Mouse (Mus musculus): ENCODE results near the gene P4ha3. TPM values are rescaled to one million over a fixed set of nuclear protein-coding genes. Genes with fewer than 3 reads are reported as not detected.

P4ha3 gene
- polyA plus RNA-seq, 2 experiments: 28.1 to 48.7 TPM

DNA sequence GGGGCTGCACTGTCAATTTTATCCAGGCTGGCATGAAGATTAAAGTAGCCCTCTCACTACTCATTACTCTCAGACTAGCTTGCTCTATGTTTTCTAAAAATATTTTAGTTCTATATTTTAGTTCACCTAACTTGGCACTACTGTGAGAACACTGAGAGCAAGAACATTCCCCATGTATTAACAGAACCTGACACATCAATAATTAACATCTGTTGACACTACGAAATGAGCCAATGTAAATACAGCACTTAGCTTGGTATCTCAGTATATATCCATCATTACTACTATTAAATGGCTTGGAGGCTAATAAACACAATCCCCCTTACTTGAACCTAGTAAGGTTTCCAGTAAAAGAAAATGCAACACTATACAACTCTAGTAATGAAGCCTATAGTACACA, 71.4 kb downstream of the P4ha3 start:
- Histone ChIP-seq H3K9me3 (ENCODE audit: control insufficient read depth, low read length) (no peaks in the 10 kb centered on the region), H3K4me3 (replicated peaks; ENCODE audit: low read length) (no peak overlapping the region), H3K36me3 (ENCODE audit: control insufficient read depth, insufficient read depth, low read length) (peaks cover 9% of the 10 kb centered on the region), H3K27me3 (ENCODE audit: control insufficient read depth, insufficient read depth, low read length) (no peaks in the 10 kb centered on the region), H3K27ac (replicated peaks; ENCODE audit: low read depth, low read length) (no peak overlapping the region), H3K4me2 (replicated peaks; ENCODE audit: low read depth, low read length, severe bottlenecking) (no peak overlapping the region), H3K9ac (ENCODE audit: low read depth, low read length, severe bottlenecking) (no peak overlapping the region), H3K4me1 (ENCODE audit: control insufficient read depth, insufficient read depth, low read length) (no peaks in the 10 kb centered on the region)
- TF ChIP-seq POLR2A (IDR thresholded peaks at IDR 0.05; ENCODE audit: borderline replicate concordance, extremely low read depth, insufficient read depth, insufficient read length): no peak
- no peak for ATAC-seq (ENCODE audit: low FRiP score, low read depth)
- 92% methylated on average over 1 of the region's 1 CpGs for WGBS
- DNase-seq (ENCODE audit: low spot score): no peak

DNA sequence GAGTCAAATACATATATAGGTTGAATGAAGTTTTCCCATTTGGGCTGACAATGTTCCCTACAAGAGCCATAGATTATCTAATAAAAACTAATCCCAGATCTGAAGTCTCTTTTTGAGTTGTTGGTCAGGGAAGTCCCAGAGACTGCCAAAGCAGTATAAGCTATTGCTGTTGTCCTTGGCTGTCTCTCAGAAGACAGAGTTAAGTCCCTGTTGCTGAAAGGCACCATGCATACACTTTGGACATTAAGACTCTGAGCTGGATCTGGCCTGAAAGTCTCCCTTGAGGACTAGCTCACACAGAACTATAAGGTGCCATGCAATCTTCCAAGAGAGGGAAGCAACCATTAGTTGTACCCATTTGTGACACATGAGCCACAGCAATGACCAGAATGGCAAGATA, 72.5 kb downstream of the P4ha3 start:
- Histone ChIP-seq H3K9ac (ENCODE audit: low read depth, low read length, severe bottlenecking) (no peak overlapping the region), H3K4me3 (replicated peaks; ENCODE audit: low read length) (no peak overlapping the region), H3K27ac (replicated peaks; ENCODE audit: low read depth, low read length) (no peak overlapping the region), H3K9me3 (ENCODE audit: control insufficient read depth, low read length) (no peaks in the 10 kb centered on the region), H3K27me3 (ENCODE audit: control insufficient read depth, insufficient read depth, low read length) (no peaks in the 10 kb centered on the region), H3K36me3 (ENCODE audit: control insufficient read depth, insufficient read depth, low read length) (peaks cover 9% of the 10 kb centered on the region), H3K4me1 (ENCODE audit: control insufficient read depth, insufficient read depth, low read length) (no peaks in the 10 kb centered on the region), H3K4me2 (replicated peaks; ENCODE audit: low read depth, low read length, severe bottlenecking) (no peak overlapping the region)
- ATAC-seq (ENCODE audit: low FRiP score, low read depth): no peak
- TF ChIP-seq POLR2A (IDR thresholded peaks at IDR 0.05; ENCODE audit: borderline replicate concordance, extremely low read depth, insufficient read depth, insufficient read length): no peak
- no peak for DNase-seq (ENCODE audit: low spot score)

DNA sequence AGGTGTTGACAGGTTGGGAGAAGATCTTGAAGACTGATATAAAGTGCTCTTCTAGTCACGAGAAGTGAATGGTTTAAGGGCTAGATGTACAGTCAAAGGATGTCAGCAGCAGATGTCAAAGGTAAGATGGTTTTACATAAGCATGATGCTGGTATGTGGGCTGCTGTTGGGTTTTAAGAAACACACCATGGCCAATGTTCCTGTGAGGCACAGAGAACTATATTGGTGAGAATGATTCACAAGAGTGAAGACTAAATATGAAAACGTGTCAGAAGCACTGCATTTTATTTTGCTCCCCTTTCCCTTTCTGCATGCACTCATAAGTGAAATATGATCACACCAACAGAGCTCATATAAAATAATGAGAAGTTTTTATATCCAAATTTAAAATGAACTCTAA, 77.8 kb downstream of the P4ha3 start:
- H3K4me3 ChIP-seq (replicated peaks; ENCODE audit: low read length): no peak overlapping the region
- H3K9ac ChIP-seq (ENCODE audit: low read depth, low read length, severe bottlenecking): no peak overlapping the region
- no peak for ATAC-seq (ENCODE audit: low FRiP score, low read depth)
- no peak overlapping the region for H3K27ac ChIP-seq (replicated peaks; ENCODE audit: low read depth, low read length)
- no peaks in the 10 kb centered on the region for H3K9me3 ChIP-seq (ENCODE audit: control insufficient read depth, low read length)
- H3K27me3 ChIP-seq (ENCODE audit: control insufficient read depth, insufficient read depth, low read length): no peaks in the 10 kb centered on the region
- TF ChIP-seq POLR2A (IDR thresholded peaks at IDR 0.05; ENCODE audit: borderline replicate concordance, extremely low read depth, insufficient read depth, insufficient read length): no peak
- no peak overlapping the region for H3K4me2 ChIP-seq (replicated peaks; ENCODE audit: low read depth, low read length, severe bottlenecking)
- no peaks in the 10 kb centered on the region; the same call in 1 of the 2 replicates for H3K36me3 ChIP-seq (ENCODE audit: control insufficient read depth, insufficient read depth, low read length)
- H3K4me1 ChIP-seq (ENCODE audit: control insufficient read depth, insufficient read depth, low read length): no peaks in the 10 kb centered on the region
- WGBS: 72% methylated on average over 2 of the region's 2 CpGs
- DNase-seq (ENCODE audit: low spot score): no peak

DNA sequence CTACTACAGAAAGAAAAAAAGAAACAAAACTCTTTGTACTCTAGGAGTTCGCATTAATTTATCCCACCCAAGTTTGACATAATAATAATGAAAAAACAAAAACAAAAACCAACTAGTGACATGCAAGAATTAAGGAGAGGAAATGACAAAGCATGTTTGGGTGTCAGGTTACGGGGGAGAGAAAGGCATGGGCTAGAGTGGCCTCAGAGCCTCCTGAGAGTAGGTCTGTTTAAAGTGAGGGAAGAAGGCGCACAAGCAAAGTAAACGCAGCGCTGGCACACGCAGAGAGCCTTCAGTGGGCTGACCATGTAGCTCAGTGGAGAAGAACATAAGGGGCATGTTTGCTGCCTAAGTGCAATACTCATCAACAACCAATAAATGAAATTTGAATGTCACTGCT, 79.6 kb downstream of the P4ha3 start:
- H3K27ac ChIP-seq (replicated peaks; ENCODE audit: low read depth, low read length): no peak overlapping the region
- H3K4me2 ChIP-seq (replicated peaks; ENCODE audit: low read depth, low read length, severe bottlenecking): no peak overlapping the region
- 40% methylated on average over 6 of the region's 6 CpGs for WGBS
- no peak for TF ChIP-seq POLR2A (IDR thresholded peaks at IDR 0.05; ENCODE audit: borderline replicate concordance, extremely low read depth, insufficient read depth, insufficient read length)
- no peak for ATAC-seq (ENCODE audit: low FRiP score, low read depth)
- H3K4me1 ChIP-seq (ENCODE audit: control insufficient read depth, insufficient read depth, low read length): peaks cover 3% of the 10 kb centered on the region; the same call in 1 of the 2 replicates
- DNase-seq (ENCODE audit: low spot score): no peak
- no peaks in the 10 kb centered on the region; the same call in 1 of the 2 replicates for H3K36me3 ChIP-seq (ENCODE audit: control insufficient read depth, insufficient read depth, low read length)
- no peak overlapping the region for H3K4me3 ChIP-seq (replicated peaks; ENCODE audit: low read length)
- no peaks in the 10 kb centered on the region for H3K27me3 ChIP-seq (ENCODE audit: control insufficient read depth, insufficient read depth, low read length)
- H3K9ac ChIP-seq (ENCODE audit: low read depth, low read length, severe bottlenecking): no peak overlapping the region
- no peaks in the 10 kb centered on the region for H3K9me3 ChIP-seq (ENCODE audit: control insufficient read depth, low read length)

Other genes starting within 250 kb of the P4ha3 start
- 40.3 and 51.0 TPM in 2 replicates for gene Pold3, start 164.0 kb upstream of the P4ha3 start, polyA plus RNA-seq (2012; rRNA removed)
- gene Pold3, start 164.0 kb upstream of the P4ha3 start, polyA plus RNA-seq (2014; fragmentation: Nextera tagmentation; extraction: Ambion mirVana): 53.5 and 55.6 TPM in 2 replicates
- gene Lipt2, start 126.2 kb upstream of the P4ha3 start, polyA plus RNA-seq (2012; rRNA removed): 16.3 and 18.3 TPM in 2 replicates
- 23.6 and 25.5 TPM in 2 replicates for gene Lipt2, start 126.2 kb upstream of the P4ha3 start, polyA plus RNA-seq (2014; fragmentation: Nextera tagmentation; extraction: Ambion mirVana)
- gene Kcne3, start 109.0 kb upstream of the P4ha3 start, polyA plus RNA-seq (2012; rRNA removed): 17.3 and 21.8 TPM in 2 replicates
- gene Kcne3, start 109.0 kb upstream of the P4ha3 start, polyA plus RNA-seq (2014; fragmentation: Nextera tagmentation; extraction: Ambion mirVana): 8.7 and 10.7 TPM in 2 replicates
- 4.9 and 5.1 TPM in 2 replicates for gene Pgm2l1, start 58.1 kb upstream of the P4ha3 start, polyA plus RNA-seq (2012; rRNA removed)
- 3.2 and 4.1 TPM in 2 replicates for gene Pgm2l1, start 58.1 kb upstream of the P4ha3 start, polyA plus RNA-seq (2014; fragmentation: Nextera tagmentation; extraction: Ambion mirVana)
- gene C2cd3, start 86.7 kb downstream of the P4ha3 start, polyA plus RNA-seq (2012; rRNA removed): 29.3 and 35.7 TPM in 2 replicates
- 23.5 and 29.0 TPM in 2 replicates for gene C2cd3, start 86.7 kb downstream of the P4ha3 start, polyA plus RNA-seq (2014; fragmentation: Nextera tagmentation; extraction: Ambion mirVana)
- gene Ppme1, start 86.8 kb downstream of the P4ha3 start, polyA plus RNA-seq (2012; rRNA removed): 68.8 and 97.2 TPM in 2 replicates
- 44.0 and 50.0 TPM in 2 replicates for gene Ppme1, start 86.8 kb downstream of the P4ha3 start, polyA plus RNA-seq (2014; fragmentation: Nextera tagmentation; extraction: Ambion mirVana)
- 0.10 TPM in 2 replicates for gene Ucp3, start 187.5 kb downstream of the P4ha3 start, polyA plus RNA-seq (2012; rRNA removed)
- gene Ucp3, start 187.5 kb downstream of the P4ha3 start, polyA plus RNA-seq (2014; fragmentation: Nextera tagmentation; extraction: Ambion mirVana): 0.07 and 0.15 TPM in 2 replicates
- gene Ucp2, start 207.8 kb downstream of the P4ha3 start, polyA plus RNA-seq (2012; rRNA removed): 104 and 159 TPM in 2 replicates
- 152 and 160 TPM in 2 replicates for gene Ucp2, start 207.8 kb downstream of the P4ha3 start, polyA plus RNA-seq (2014; fragmentation: Nextera tagmentation; extraction: Ambion mirVana)
- gene Dnajb13, start 229.4 kb downstream of the P4ha3 start, polyA plus RNA-seq (2012; rRNA removed): 0.03 and 0.14 TPM in 2 replicates
- gene Dnajb13, start 229.4 kb downstream of the P4ha3 start, polyA plus RNA-seq (2014; fragmentation: Nextera tagmentation; extraction: Ambion mirVana): 0.14 TPM in 1 of 2 replicates, not detected in the other